Mouse (Mus musculus): ENCODE data around the gene Dnhd1. TPM values are rescaled to one million over a fixed set of nuclear protein-coding genes. Genes with fewer than 3 reads are reported as not detected.
"Not testable (repeated sequence)": the region's sequence is repeated elsewhere in the genome, so short reads cannot be mapped to it uniquely, and the experiment has no call there.

The Dnhd1 gene
- polyA plus RNA-seq, 1 experiment from 2014 or later: 1.8 TPM

DNA sequence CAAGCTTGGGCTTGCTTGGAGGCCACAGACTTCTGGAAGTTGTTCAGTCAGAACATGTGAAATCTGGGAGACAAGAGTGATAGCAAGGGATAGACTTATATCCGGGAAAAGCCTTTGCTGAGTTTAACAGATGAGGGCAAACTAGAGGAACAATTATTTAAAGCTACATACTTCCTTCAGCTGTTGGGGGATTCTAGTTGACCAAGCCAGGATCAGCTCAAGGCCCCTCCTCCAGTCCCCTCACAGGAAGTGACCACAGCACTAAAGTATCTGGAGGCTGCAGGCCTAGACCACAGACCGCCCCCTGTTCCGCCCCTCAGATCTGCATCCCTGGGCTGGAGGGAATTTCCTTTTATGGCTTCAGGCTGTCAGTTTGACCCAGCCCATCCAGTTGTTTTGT lies 88.3 kb downstream of the Dnhd1 start:
- peak overlapping the region; percentile 73 for H3K4me2 ChIP-seq (ENCODE audit: low read length)
- WGBS: 3% methylated on average over 3 of the region's 3 CpGs
- H3K36me3 ChIP-seq (ENCODE audit: control insufficient read depth, insufficient read depth, low read length): peaks cover 48% of the 10 kb centered on the region
- DNase-seq (ENCODE audit: low spot score): peak; percentile 75
- no peaks in the 10 kb centered on the region for H3K9me3 ChIP-seq (ENCODE audit: control insufficient read depth, low read length)
- peaks cover 23% of the 10 kb centered on the region for H3K4me1 ChIP-seq (replicated peaks; ENCODE audit: control insufficient read depth, insufficient read depth, low read length)
- ATAC-seq (replicated peaks; ENCODE audit: low FRiP score, low TSS enrichment, low read depth): peak; percentile 44; the same call in 1 of the 2 replicates
- peak overlapping the region; percentile 96 for H3K4me3 ChIP-seq (ENCODE audit: low read depth, low read length)
- H3K27ac ChIP-seq (ENCODE audit: low read depth): peak overlapping the region; percentile 94
- no peaks in the 10 kb centered on the region for H3K27me3 ChIP-seq (replicated peaks; ENCODE audit: control insufficient read depth, insufficient read depth, low read length)
- H3K9ac ChIP-seq (ENCODE audit: low read length): peak overlapping the region; percentile 35

DNA sequence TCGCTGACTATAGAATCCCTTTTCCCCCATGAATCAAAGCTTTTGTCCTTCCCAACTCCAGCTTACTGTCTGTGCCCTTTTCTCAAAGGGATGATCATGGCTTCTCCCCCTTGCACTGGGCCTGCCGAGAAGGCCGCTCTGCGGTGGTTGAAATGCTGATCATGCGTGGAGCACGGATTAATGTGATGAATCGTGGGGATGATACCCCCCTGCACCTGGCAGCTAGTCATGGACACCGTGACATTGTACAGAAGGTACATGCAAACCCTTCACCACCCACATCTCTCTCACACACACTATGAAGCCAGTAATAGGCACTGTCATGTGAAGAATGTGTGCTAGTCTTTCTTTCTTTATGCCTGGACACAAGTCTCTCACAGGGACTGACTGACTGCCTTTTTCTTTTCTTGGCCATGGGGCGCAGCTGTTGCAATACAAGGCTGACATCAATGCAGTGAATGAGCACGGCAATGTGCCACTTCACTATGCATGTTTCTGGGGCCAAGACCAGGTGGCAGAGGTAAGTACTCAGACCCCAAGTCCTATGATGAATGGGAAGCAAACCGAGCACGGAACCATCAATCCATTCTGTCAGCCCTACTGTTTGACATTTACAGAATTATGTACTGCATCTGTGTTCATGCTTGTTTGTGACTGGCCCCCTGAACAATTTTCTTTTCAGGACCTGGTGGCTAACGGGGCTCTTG lies 89.6 kb downstream of the Dnhd1 start:
- WGBS: 91% methylated on average over 13 of the region's 13 CpGs
- Histone ChIP-seq H3K4me2 (ENCODE audit: low read length) (no peak overlapping the region), H3K27ac (ENCODE audit: low read depth) (no peak overlapping the region), H3K36me3 (ENCODE audit: control insufficient read depth, insufficient read depth, low read length) (peaks cover 38% of the 10 kb centered on the region), H3K4me3 (ENCODE audit: low read depth, low read length) (no peak overlapping the region), H3K27me3 (replicated peaks; ENCODE audit: control insufficient read depth, insufficient read depth, low read length) (no peaks in the 10 kb centered on the region), H3K4me1 (replicated peaks; ENCODE audit: control insufficient read depth, insufficient read depth, low read length) (peaks cover 26% of the 10 kb centered on the region), H3K9ac (ENCODE audit: low read length) (no peak overlapping the region), H3K9me3 (ENCODE audit: control insufficient read depth, low read length) (no peaks in the 10 kb centered on the region)
- ATAC-seq (replicated peaks; ENCODE audit: low FRiP score, low TSS enrichment, low read depth) (no peak), DNase-seq (ENCODE audit: low spot score) (no peak)

DNA sequence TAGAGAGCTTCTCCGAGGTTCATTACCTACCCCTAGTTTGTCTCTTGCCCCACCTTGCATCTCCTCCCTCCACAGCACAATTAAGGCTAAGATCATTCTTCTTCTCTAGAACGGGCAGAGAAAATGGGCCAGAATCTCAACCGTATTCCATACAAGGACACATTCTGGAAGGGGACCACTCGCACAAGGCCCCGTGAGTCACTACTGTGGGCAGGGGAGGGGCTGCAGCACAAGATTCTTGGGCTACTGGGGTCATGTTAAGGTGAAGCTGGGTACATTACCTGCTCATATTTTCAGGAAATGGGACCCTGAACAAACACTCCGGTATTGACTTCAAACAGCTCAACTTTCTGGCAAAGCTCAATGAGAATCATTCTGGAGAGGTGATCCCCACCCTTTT lies 90.2 kb downstream of the Dnhd1 start:
- no peak for DNase-seq (ENCODE audit: low spot score)
- H3K36me3 ChIP-seq (ENCODE audit: control insufficient read depth, insufficient read depth, low read length): peaks cover 38% of the 10 kb centered on the region
- no peaks in the 10 kb centered on the region for H3K9me3 ChIP-seq (ENCODE audit: control insufficient read depth, low read length)
- H3K4me2 ChIP-seq (ENCODE audit: low read length): no peak overlapping the region
- no peaks in the 10 kb centered on the region for H3K27me3 ChIP-seq (replicated peaks; ENCODE audit: control insufficient read depth, insufficient read depth, low read length)
- ATAC-seq (replicated peaks; ENCODE audit: low FRiP score, low TSS enrichment, low read depth): no peak
- H3K4me3 ChIP-seq (ENCODE audit: low read depth, low read length): no peak overlapping the region
- 84% methylated on average over 6 of the region's 6 CpGs for WGBS
- no peak overlapping the region for H3K27ac ChIP-seq (ENCODE audit: low read depth)
- H3K4me1 ChIP-seq (replicated peaks; ENCODE audit: control insufficient read depth, insufficient read depth, low read length): peaks cover 22% of the 10 kb centered on the region
- no peak overlapping the region for H3K9ac ChIP-seq (ENCODE audit: low read length)

DNA sequence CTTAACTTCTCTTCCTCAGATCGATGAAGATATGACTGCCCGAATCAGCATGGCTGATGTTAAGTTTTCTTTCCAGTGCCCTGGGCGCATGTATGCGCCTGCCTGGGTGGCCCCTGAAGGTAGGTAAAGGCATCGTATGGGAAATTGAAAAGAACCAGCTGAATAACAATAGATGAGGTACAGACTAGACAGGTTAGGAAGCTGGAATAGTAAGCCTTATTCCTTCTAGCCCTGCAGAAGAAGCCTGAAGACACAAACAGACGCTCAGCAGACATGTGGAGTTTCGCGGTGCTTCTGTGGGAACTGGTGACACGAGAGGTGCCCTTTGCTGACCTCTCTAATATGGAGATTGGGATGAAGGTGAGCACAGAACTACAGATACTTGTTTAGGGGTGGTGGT lies 91.4 kb downstream of the Dnhd1 start:
- Histone ChIP-seq H3K4me1 (replicated peaks; ENCODE audit: control insufficient read depth, insufficient read depth, low read length) (peaks cover 22% of the 10 kb centered on the region), H3K27me3 (replicated peaks; ENCODE audit: control insufficient read depth, insufficient read depth, low read length) (no peaks in the 10 kb centered on the region), H3K27ac (ENCODE audit: low read depth) (no peak overlapping the region), H3K9ac (ENCODE audit: low read length) (no peak overlapping the region), H3K4me3 (ENCODE audit: low read depth, low read length) (no peak overlapping the region), H3K9me3 (ENCODE audit: control insufficient read depth, low read length) (no peaks in the 10 kb centered on the region), H3K4me2 (ENCODE audit: low read length) (no peak overlapping the region), H3K36me3 (ENCODE audit: control insufficient read depth, insufficient read depth, low read length) (peaks cover 43% of the 10 kb centered on the region)
- WGBS: 96% methylated on average over 9 of the region's 9 CpGs
- ATAC-seq (replicated peaks; ENCODE audit: low FRiP score, low TSS enrichment, low read depth) (no peak), DNase-seq (ENCODE audit: low spot score) (no peak)

DNA sequence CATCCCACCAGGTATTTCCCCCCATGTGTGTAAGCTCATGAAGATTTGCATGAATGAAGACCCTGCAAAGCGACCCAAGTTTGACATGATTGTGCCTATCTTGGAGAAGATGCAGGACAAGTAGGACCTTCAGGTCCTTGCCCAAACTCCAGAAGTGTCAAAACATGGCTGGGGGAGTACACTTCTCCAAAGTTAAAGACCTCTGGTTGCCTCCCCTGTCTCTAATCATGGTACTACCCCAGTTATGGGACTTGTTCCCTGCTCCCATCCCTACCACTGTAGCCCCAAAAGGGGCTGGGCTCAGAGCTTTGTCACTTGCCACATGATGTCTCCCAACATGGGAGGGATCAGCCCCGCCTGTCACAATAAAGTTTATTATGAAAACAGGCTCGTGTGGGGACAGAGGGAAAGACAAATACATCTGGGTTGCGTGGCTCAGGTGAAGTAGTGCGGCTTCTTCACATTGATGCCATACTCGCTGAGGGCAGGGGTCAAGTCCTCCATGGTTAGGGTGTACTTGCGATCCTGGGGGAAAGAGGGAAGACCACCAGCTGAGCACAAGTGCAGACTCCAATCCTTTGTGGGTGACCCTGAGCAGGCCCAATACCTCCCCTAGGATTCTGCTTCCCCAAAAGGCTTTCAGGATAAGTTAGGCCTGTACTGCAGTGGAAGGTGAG lies 92.0 kb downstream of the Dnhd1 start:
- Histone ChIP-seq H3K36me3 (ENCODE audit: control insufficient read depth, insufficient read depth, low read length) (peaks cover 48% of the 10 kb centered on the region), H3K4me2 (ENCODE audit: low read length) (peak overlapping the region; percentile 85), H3K4me1 (replicated peaks; ENCODE audit: control insufficient read depth, insufficient read depth, low read length) (peaks cover 19% of the 10 kb centered on the region), H3K4me3 (ENCODE audit: low read depth, low read length) (0 out of 2 replicates have a peak overlapping the region, but pooled peaks have one; percentile 89)
- not testable (repeated sequence) for H3K9ac ChIP-seq (ENCODE audit: low read length); H3K27ac ChIP-seq (ENCODE audit: low read depth); H3K27me3 ChIP-seq (replicated peaks; ENCODE audit: control insufficient read depth, insufficient read depth, low read length); DNase-seq (ENCODE audit: low spot score); H3K9me3 ChIP-seq (ENCODE audit: control insufficient read depth, low read length); ATAC-seq (replicated peaks; ENCODE audit: low FRiP score, low TSS enrichment, low read depth)
- WGBS: 81% methylated on average over 7 of the region's 7 CpGs

DNA sequence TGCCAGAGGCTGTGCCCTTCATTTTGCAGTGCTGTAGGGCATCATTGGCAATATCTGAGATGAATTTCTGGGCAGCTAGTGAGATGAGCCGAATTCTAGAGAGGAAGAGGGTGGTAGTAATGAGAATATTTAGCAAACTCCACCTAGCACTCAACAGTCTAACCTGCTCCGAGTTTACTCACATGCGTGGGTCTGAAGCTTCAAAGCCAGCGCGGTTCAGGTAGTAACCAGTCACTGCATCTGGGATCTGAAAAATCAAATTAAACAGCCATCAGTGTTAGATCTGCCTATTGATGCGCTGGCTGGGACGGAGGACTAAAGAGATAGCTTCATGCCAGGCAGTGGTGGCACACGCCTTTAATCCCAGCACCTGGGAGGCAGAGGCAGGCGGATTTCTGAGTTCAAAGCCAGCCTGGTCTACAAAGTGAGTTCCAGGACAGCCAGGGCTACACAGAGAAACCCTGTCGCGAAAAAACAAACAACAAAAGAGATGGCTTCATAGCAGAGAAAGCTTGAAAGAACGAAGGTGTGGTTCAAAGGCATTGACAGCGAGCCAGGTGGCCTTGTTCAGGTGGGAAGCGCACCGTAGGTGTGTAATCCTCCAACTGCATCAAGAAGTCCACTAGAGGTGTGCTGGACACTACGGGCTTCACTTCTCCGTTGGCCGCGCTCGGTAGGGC lies 92.8 kb downstream of the Dnhd1 start:
- Histone ChIP-seq H3K36me3 (ENCODE audit: control insufficient read depth, insufficient read depth, low read length) (peaks cover 55% of the 10 kb centered on the region), H3K27ac (ENCODE audit: low read depth) (peak overlapping the region; percentile 80; the same call in 1 of the 2 replicates), H3K4me2 (ENCODE audit: low read length) (peak overlapping the region; percentile 85), H3K9ac (ENCODE audit: low read length) (peak overlapping the region; percentile 90), H3K4me1 (replicated peaks; ENCODE audit: control insufficient read depth, insufficient read depth, low read length) (peaks cover 17% of the 10 kb centered on the region), H3K4me3 (ENCODE audit: low read depth, low read length) (peak overlapping the region; percentile 89)
- DNase-seq (ENCODE audit: low spot score); ATAC-seq (replicated peaks; ENCODE audit: low FRiP score, low TSS enrichment, low read depth); H3K9me3 ChIP-seq (ENCODE audit: control insufficient read depth, low read length); H3K27me3 ChIP-seq (replicated peaks; ENCODE audit: control insufficient read depth, insufficient read depth, low read length): not testable (repeated sequence)
- 34% methylated on average over 20 of the region's 20 CpGs for WGBS

DNA sequence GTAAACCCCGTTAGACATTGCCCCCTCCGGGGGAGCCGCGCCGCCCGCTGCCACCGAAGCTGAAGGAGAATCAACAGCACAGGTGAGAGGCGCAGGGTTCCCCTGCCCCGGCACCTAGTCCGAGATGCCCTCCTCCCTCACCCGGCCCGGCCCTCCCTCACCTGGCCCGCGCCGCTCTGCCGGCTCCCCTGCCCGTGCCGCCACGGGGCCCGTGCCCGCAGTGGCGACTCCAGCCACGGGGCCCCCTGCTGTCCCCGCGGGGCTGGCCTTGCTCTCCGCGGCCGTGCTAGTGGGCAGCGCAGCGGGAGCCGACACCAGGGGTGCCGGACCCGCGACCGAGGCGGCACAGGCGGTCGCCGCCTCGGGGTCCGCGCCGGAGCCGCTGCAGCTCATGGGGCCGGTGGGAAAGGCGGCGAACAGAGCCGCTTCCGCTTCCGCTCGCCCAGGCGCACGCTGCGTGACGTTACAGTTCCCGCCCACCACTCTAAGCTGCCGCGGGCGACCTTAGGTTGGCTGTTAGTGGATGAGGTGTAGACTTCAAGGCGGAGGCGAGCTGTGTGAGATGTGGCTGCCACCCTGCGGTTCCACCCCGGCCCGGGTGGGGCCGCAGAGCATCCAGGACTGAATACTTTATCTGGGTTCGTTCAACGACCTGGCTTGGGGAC lies 93.4 kb downstream of the Dnhd1 start, which contains the start of gene Taf10:
Taf10 (minus strand) TSS at position 436 of the 665 bp plus-strand sequence.
- Histone ChIP-seq H3K4me1 (replicated peaks; ENCODE audit: control insufficient read depth, insufficient read depth, low read length) (peaks cover 12% of the 10 kb centered on the region; the same call in 1 of the 2 replicates), H3K27ac (ENCODE audit: low read depth) (peak within 1 kb of the TSS; percentile 80), H3K27me3 (replicated peaks; ENCODE audit: control insufficient read depth, insufficient read depth, low read length) (no peaks in the 10 kb centered on the region), H3K9me3 (ENCODE audit: control insufficient read depth, low read length) (no peaks in the 10 kb centered on the region), H3K4me2 (ENCODE audit: low read length) (peak within 1 kb of the TSS; percentile 85), H3K36me3 (ENCODE audit: control insufficient read depth, insufficient read depth, low read length) (peaks cover 61% of the 10 kb centered on the region), H3K9ac (ENCODE audit: low read length) (peak within 1 kb of the TSS; percentile 90), H3K4me3 (ENCODE audit: low read depth, low read length) (peak within 1 kb of the TSS; percentile 89)
- DNase-seq (ENCODE audit: low spot score): peak; percentile 89
- WGBS: under 1% methylated on average over 61 of the region's 67 CpGs
- peak; percentile 95 for ATAC-seq (replicated peaks; ENCODE audit: low FRiP score, low TSS enrichment, low read depth)

DNA sequence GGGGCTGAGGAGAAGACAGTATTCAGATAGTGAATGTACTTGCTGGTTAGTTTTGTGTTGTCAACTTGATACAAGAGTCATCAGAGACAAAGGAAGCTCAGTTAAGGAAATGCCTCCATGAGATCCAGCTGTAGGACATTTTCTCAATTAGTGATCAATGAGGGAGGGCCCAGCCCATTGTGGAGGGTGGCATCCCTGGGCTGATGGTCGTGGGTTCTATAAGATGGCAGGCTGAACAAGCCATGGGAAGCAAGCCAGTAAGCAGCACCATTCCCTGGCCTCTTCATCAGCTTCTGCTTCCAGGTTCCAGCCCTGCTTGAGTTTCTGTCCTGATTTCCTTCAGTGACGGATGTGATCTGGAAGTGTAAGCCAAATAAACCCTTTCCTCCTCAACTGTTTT lies 97.1 kb downstream of the Dnhd1 start:
- Histone ChIP-seq H3K36me3 (ENCODE audit: control insufficient read depth, insufficient read depth, low read length) (peaks cover 28% of the 10 kb centered on the region), H3K9me3 (ENCODE audit: control insufficient read depth, low read length) (no peaks in the 10 kb centered on the region), H3K27ac (ENCODE audit: low read depth) (no peak overlapping the region), H3K4me1 (replicated peaks; ENCODE audit: control insufficient read depth, insufficient read depth, low read length) (peaks cover 11% of the 10 kb centered on the region; the same call in 1 of the 2 replicates), H3K4me3 (ENCODE audit: low read depth, low read length) (no peak overlapping the region), H3K4me2 (ENCODE audit: low read length) (no peak overlapping the region), H3K9ac (ENCODE audit: low read length) (no peak overlapping the region), H3K27me3 (replicated peaks; ENCODE audit: control insufficient read depth, insufficient read depth, low read length) (no peaks in the 10 kb centered on the region)
- 71% methylated on average over 2 of the region's 2 CpGs for WGBS
- DNase-seq (ENCODE audit: low spot score) (no peak), ATAC-seq (replicated peaks; ENCODE audit: low FRiP score, low TSS enrichment, low read depth) (no peak)

All from intestine, embryonic 14.5 days (tissue).